Mouse (Mus musculus) stomach, embryonic 15.5 days (tissue): ENCODE measurements around the gene Chrnb4. TPM values are rescaled to one million over a fixed set of nuclear protein-coding genes. Genes with fewer than 3 reads are reported as not detected.

Source experiments
- polyA plus RNA-seq: library from polyadenylated mRNA; unstranded; fragments of >200 nt; fragmentation: Nextera tagmentation; extraction: Ambion mirVana; gene quantifications from 2 replicates; pipeline ENCODE4 v1.2.1, GENCODE M21; 2015

Gene Chrnb4
- polyA plus RNA-seq, 1 experiment from 2014 or later, result 3.4 TPM

Other genes with a start within 250 kb of the Chrnb4 start
- gene Ireb2, start 185.0 kb downstream of the Chrnb4 start, polyA plus RNA-seq, result 24.9 and 29.0 TPM in 2 replicates
- 3.7 and 3.8 TPM in 2 replicates for gene Hykk, start 131.5 kb downstream of the Chrnb4 start, polyA plus RNA-seq
- gene Psma4, start 98.0 kb downstream of the Chrnb4 start, polyA plus RNA-seq, result 286 and 294 TPM in 2 replicates
- gene AY074887, start 97.8 kb downstream of the Chrnb4 start, polyA plus RNA-seq, result 0.48 and 0.77 TPM in 2 replicates
- gene Chrna5, start 67.9 kb downstream of the Chrnb4 start, polyA plus RNA-seq, result 2.7 and 3.0 TPM in 2 replicates
- gene Chrna3, start 22.2 kb downstream of the Chrnb4 start, polyA plus RNA-seq, result 7.9 and 8.2 TPM in 2 replicates
- 31.1 and 32.5 TPM in 2 replicates for gene Ube2q2, start 100.1 kb upstream of the Chrnb4 start, polyA plus RNA-seq
- 49.2 and 60.8 TPM in 2 replicates for gene Fbxo22, start 160.1 kb upstream of the Chrnb4 start, polyA plus RNA-seq